Mouse (Mus musculus): Measurements from ENCODE around the gene Cfap61. TPM values are rescaled to one million over a fixed set of nuclear protein-coding genes. Genes with fewer than 3 reads are reported as not detected.

Cfap61 gene
- polyA plus RNA-seq, 1 experiment from 2014 or later = 3.4 TPM

DNA sequence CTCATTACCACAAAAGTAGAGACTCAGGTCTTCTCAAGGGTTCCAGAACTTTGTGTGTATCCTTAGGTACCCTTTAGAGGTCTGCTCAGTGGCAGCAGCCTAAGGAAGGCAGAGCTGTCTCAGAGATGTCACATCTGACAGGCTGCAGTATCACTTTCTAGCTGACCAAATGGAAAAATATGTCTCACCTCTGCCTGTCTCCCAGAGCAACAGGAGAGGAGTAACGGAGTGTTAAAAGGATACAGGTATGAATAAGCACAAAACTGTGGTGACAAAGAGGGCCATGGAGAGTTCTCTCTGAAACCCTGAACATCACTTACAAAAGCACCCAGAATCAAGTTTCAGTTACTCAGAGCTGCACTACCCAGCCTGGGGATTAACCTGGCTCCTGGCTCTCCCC lies 319.8 kb downstream of the Cfap61 start:
- no peaks in the 10 kb centered on the region for H3K9me3 ChIP-seq (replicated peaks)
- no peak for ATAC-seq (ENCODE audit: insufficient number of reproducible peaks, low FRiP score, low TSS enrichment, low read depth)
- no peak overlapping the region for H3K9ac ChIP-seq
- H3K27ac ChIP-seq (replicated peaks) = no peak overlapping the region
- H3K36me3 ChIP-seq = no peaks in the 10 kb centered on the region
- 77% methylated on average over 1 of the region's 1 CpGs for WGBS
- H3K4me2 ChIP-seq (replicated peaks) = no peak overlapping the region
- no peak overlapping the region for H3K4me3 ChIP-seq (replicated peaks)
- H3K27me3 ChIP-seq = no peaks in the 10 kb centered on the region
- H3K4me1 ChIP-seq = 0 out of 2 replicates have a peak, but pooled peaks cover 4% of the 10 kb centered on the region

DNA sequence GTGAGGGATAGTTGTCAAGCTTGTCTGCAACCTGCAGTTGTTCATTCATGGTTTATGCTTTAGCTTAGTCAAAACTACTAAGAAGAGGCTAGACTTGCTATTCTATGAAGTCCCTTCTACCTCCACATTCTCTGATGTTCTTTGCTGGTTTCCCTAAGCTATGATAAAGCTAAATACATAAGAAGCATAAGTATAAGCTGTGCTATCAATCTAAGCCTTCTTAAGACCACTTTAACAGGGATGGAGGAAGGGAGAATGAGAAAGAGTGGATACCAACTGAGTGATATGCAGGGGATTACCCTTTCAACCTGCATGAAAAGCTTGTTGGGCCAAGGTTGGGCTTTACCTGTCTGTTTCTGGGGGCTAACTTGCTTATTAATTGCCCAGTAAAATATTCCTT lies 321.1 kb downstream of the Cfap61 start:
- no peak overlapping the region for H3K4me2 ChIP-seq (replicated peaks)
- no peak overlapping the region for H3K27ac ChIP-seq (replicated peaks)
- no peaks in the 10 kb centered on the region for H3K36me3 ChIP-seq
- no peaks in the 10 kb centered on the region for H3K9me3 ChIP-seq (replicated peaks)
- H3K9ac ChIP-seq = no peak overlapping the region
- ATAC-seq (ENCODE audit: insufficient number of reproducible peaks, low FRiP score, low TSS enrichment, low read depth) = no peak
- H3K4me1 ChIP-seq = 0 out of 2 replicates have a peak, but pooled peaks cover 7% of the 10 kb centered on the region
- H3K27me3 ChIP-seq = no peaks in the 10 kb centered on the region
- no peak overlapping the region for H3K4me3 ChIP-seq (replicated peaks)

DNA sequence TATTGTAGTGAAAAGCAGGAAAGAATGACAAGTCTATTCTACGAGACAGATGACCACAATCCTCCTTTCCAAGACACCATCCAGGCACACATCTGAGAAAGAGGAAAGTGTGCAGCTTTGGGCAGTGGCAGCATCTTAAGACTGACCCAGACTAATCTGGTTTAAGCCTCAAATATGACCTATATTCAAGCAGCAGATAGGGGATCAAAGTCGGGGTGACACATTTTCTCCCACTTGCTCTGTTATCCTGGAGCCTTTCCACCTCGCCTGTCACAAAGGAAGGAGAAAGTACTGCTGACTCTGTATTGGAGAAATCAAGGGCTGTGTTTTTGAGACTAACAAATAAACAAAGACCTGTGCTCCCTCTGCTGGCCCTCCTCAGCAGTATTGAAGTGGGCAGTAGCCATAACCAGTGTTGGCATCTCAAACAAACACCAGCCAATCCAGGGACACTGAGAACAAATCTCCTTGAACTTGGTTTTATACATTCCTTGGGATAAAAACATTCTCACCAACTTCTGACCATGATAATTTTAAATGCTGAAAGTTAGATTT lies 321.8 kb downstream of the Cfap61 start:
- Histone ChIP-seq H3K4me2 (replicated peaks) (no peak overlapping the region), H3K27ac (replicated peaks) (no peak overlapping the region), H3K36me3 (no peaks in the 10 kb centered on the region), H3K4me1 (0 out of 2 replicates have a peak, but pooled peaks cover 7% of the 10 kb centered on the region), H3K9ac (no peak overlapping the region), H3K4me3 (replicated peaks) (no peak overlapping the region), H3K27me3 (no peaks in the 10 kb centered on the region), H3K9me3 (replicated peaks) (no peaks in the 10 kb centered on the region)
- 63% methylated on average over 3 of the region's 3 CpGs for WGBS
- ATAC-seq (ENCODE audit: insufficient number of reproducible peaks, low FRiP score, low TSS enrichment, low read depth) = no peak

DNA sequence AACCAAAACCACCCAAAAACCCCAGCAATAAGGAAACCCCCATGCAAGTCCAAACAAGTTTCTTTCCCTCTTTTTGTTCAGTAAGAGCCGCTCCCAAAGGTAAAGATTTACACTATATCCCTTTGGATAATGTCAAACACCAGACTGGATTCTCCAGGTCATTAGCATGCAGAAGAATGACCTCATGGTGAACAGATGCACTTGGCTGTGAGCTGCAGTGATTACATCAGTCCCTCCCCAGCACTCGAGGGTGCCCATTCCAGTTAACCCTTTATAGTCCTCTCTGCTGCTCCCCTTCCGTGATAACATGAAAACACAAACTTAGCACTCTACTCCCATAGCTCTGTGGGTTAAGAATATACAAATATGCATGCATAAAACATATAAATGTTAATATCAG lies 322.5 kb downstream of the Cfap61 start:
- H3K36me3 ChIP-seq = no peaks in the 10 kb centered on the region
- H3K27me3 ChIP-seq = no peaks in the 10 kb centered on the region
- WGBS = 30% methylated on average over 3 of the region's 3 CpGs
- H3K4me1 ChIP-seq = 0 out of 2 replicates have a peak, but pooled peaks cover 7% of the 10 kb centered on the region
- H3K4me2 ChIP-seq (replicated peaks) = no peak overlapping the region
- no peak for ATAC-seq (ENCODE audit: insufficient number of reproducible peaks, low FRiP score, low TSS enrichment, low read depth)
- H3K9ac ChIP-seq = no peak overlapping the region
- H3K4me3 ChIP-seq (replicated peaks) = no peak overlapping the region
- H3K27ac ChIP-seq (replicated peaks) = no peak overlapping the region
- H3K9me3 ChIP-seq (replicated peaks) = no peaks in the 10 kb centered on the region

DNA sequence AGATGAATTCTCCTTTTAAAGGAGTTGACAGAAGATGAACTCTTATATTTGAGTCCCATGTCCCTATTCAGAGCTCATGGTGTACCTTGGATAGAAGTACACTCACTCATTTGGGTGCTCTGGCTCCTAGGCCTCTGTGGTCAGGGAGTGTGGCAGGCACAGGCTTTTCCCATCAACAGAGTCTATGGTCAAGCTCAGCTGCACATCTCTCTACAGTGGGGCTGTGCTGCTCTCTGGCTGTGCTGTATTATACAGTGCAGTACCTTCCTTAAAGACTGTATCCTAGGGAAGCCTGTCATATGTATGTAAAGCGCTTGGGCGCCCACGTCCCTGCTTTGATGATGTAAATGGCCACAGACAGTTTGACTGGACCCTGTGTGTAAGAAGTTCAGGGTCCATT lies 323.0 kb downstream of the Cfap61 start:
- Histone ChIP-seq H3K9me3 (replicated peaks) (no peaks in the 10 kb centered on the region), H3K27ac (replicated peaks) (no peak overlapping the region), H3K9ac (no peak overlapping the region), H3K36me3 (no peaks in the 10 kb centered on the region), H3K4me2 (replicated peaks) (no peak overlapping the region), H3K4me1 (0 out of 2 replicates have a peak, but pooled peaks cover 7% of the 10 kb centered on the region), H3K4me3 (replicated peaks) (no peak overlapping the region), H3K27me3 (no peaks in the 10 kb centered on the region)
- 81% methylated on average over 3 of the region's 3 CpGs for WGBS
- peak; percentile 18; the same call in 1 of the 2 replicates for ATAC-seq (ENCODE audit: insufficient number of reproducible peaks, low FRiP score, low TSS enrichment, low read depth)

DNA sequence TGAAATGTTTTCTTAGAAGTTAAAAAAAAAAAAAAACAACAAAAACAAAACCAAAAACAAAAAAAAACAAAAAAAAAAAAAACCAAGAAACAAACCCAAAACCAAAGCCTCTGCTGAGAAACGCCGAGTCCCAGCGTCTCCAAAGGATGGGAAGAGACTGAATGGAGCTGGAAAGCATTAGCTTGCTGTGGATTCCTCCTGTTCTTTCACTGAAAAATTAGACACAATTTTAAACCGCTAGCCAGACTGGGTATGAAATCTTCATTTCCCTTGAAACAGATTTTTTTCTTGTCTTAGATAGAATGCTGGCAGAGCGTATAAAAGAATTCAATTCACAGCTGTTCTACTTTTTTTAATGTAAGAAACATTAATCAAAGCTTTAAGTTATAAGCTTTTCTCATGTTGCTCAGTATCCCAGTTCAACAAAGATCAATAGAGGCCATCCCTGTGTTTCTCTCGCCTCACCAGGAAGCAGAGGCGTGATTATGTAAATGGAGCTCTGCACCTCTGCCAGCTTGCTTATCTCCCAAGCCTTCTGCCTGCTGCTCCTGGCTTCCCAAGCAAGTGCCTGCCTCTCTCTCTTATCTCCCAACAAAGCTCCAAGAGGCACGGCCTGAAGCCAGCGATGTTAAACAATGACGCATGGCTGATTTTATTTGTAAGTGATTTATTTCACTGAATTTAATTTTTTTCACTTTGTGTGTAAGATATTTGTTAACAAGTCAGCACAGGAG lies 324.3 kb downstream of the Cfap61 start:
- ATAC-seq (ENCODE audit: insufficient number of reproducible peaks, low FRiP score, low TSS enrichment, low read depth) = no peak
- Histone ChIP-seq H3K27ac (replicated peaks) (no peak overlapping the region), H3K27me3 (no peaks in the 10 kb centered on the region), H3K4me2 (replicated peaks) (no peak overlapping the region), H3K36me3 (no peaks in the 10 kb centered on the region), H3K4me1 (0 out of 2 replicates have a peak, but pooled peaks cover 7% of the 10 kb centered on the region), H3K9ac (no peak overlapping the region), H3K4me3 (replicated peaks) (no peak overlapping the region), H3K9me3 (replicated peaks) (no peaks in the 10 kb centered on the region)
- WGBS = 33% methylated on average over 10 of the region's 10 CpGs

DNA sequence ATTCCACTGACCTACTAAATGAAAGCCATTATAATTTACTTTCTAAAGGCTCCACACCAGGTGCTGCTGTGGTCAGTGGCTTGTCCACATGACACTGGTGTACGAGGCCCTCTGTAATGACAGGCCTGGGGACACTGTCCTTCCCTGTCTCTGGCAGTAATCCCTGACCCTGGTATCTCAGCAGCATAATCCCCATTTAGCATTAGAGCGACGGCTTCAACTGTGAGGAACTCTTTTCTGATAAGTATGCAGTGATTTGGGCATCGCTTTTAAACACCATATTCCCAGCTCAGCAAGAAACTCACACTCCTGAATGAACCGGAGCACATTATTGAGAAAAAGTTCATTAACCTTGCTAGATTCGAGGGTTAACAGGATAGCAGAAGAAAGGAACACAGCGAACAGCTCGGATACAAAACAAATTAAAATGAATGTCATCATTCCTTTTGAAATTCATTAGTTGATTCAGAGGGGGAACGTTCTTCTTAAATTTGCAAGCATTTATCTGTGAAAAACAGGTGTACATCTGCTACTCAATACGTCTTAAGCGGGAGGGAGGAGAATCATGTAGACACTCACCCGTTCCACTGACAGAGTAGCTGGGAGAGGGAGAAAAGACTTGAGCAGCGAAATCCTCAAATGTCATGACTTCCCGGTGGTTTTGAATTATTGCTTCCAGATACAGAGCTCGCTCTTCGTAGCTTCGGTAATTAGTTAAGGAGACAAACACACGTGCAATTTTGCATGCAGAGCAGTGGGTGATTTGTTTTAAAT lies 325.4 kb downstream of the Cfap61 start:
- Histone ChIP-seq H3K36me3 (no peaks in the 10 kb centered on the region), H3K4me3 (replicated peaks) (no peak overlapping the region), H3K9ac (no peak overlapping the region), H3K4me2 (replicated peaks) (no peak overlapping the region), H3K27me3 (no peaks in the 10 kb centered on the region), H3K9me3 (replicated peaks) (no peaks in the 10 kb centered on the region), H3K27ac (replicated peaks) (no peak overlapping the region), H3K4me1 (0 out of 2 replicates have a peak, but pooled peaks cover 7% of the 10 kb centered on the region)
- ATAC-seq (ENCODE audit: insufficient number of reproducible peaks, low FRiP score, low TSS enrichment, low read depth) = no peak
- WGBS = 38% methylated on average over 18 of the region's 18 CpGs

DNA sequence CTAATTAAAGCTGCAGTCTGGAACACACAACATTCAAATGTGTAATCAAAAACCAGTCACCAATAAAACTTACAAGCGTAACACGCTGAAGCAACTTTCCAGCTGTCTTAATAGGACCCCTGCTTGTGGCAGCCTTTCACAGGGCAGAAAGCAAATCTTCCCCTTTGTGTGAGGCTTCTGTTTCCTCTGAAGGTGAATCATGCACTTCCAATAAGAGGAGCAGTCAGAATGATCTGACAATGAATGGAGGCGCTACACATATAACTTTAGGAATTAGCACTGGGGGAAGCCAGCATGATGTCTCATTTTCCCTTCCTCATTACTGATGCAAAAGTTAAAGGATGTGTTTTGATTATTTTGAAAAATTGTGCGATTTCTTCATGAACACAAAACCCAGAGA lies 326.6 kb downstream of the Cfap61 start:
- no peak for ATAC-seq (ENCODE audit: insufficient number of reproducible peaks, low FRiP score, low TSS enrichment, low read depth)
- no peak overlapping the region for H3K27ac ChIP-seq (replicated peaks)
- no peak overlapping the region for H3K4me2 ChIP-seq (replicated peaks)
- H3K9ac ChIP-seq = no peak overlapping the region
- no peaks in the 10 kb centered on the region for H3K9me3 ChIP-seq (replicated peaks)
- 0 out of 2 replicates have a peak, but pooled peaks cover 7% of the 10 kb centered on the region for H3K4me1 ChIP-seq
- 69% methylated on average over 4 of the region's 4 CpGs for WGBS
- no peak overlapping the region for H3K4me3 ChIP-seq (replicated peaks)
- no peaks in the 10 kb centered on the region for H3K27me3 ChIP-seq
- no peaks in the 10 kb centered on the region for H3K36me3 ChIP-seq

DNA sequence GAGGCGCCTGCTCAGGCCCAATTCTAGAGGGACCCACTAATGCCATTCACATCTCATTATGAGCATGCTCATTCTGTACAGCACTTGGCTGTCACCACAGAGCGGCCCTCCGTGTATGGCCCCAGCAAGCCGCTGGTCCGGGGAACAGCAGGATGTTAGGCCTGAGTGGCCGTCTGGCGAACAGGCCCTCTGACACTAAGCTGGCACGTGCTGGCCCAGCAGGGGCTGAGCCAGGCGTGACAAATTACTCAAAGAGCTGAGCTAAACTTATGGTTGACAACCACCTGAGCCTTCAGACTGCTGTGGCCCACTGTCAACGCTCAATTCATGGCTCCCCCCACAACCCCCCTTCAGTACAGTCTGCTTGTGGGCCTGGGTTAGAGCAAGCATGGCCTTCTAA lies 327.6 kb downstream of the Cfap61 start:
- Histone ChIP-seq H3K27me3 (no peaks in the 10 kb centered on the region), H3K9ac (no peak overlapping the region), H3K4me3 (replicated peaks) (no peak overlapping the region), H3K4me1 (0 out of 2 replicates have a peak, but pooled peaks cover 3% of the 10 kb centered on the region), H3K36me3 (no peaks in the 10 kb centered on the region), H3K27ac (replicated peaks) (no peak overlapping the region), H3K9me3 (replicated peaks) (no peaks in the 10 kb centered on the region), H3K4me2 (replicated peaks) (no peak overlapping the region)
- ATAC-seq (ENCODE audit: insufficient number of reproducible peaks, low FRiP score, low TSS enrichment, low read depth) = no peak
- WGBS = 43% methylated on average over 10 of the region's 10 CpGs

DNA sequence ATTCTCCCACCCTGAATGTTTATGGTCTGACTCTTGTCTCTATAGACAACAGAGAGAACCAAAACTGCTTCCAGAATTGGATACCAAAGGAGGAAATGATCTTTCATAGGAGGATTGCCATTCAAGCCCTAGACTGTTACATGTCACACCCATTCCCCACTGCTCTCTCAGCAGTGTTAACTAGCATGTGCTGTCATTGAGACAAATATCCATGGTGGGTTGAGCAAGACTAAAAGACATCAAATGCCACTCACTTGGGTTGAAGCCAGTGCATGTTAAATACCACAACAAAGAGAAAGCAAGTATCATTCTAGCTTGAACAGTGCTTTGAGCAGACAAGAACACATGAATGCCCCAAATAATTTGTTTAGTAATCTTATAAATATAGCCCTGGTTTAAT lies 328.4 kb downstream of the Cfap61 start:
- Histone ChIP-seq H3K4me3 (replicated peaks) (no peak overlapping the region), H3K9ac (no peak overlapping the region), H3K9me3 (replicated peaks) (no peaks in the 10 kb centered on the region), H3K27me3 (no peaks in the 10 kb centered on the region), H3K4me2 (replicated peaks) (no peak overlapping the region), H3K4me1 (0 out of 2 replicates have a peak, but pooled peaks cover 3% of the 10 kb centered on the region), H3K27ac (replicated peaks) (no peak overlapping the region), H3K36me3 (no peaks in the 10 kb centered on the region)
- ATAC-seq (ENCODE audit: insufficient number of reproducible peaks, low FRiP score, low TSS enrichment, low read depth) = no peak
